Mouse (Mus musculus) cerebellum, adult 9-11 months (tissue): ENCODE measurements around the gene Olfr23.
"Not testable (repeated sequence)": the region's sequence is repeated elsewhere in the genome, so short reads cannot be mapped to it uniquely, and the experiment has no call there.

Experiments used
- DNase-seq: peaks from one replicate; pipeline ENCODE4 v3.0.0; 2022

The Olfr23 gene

DNA sequence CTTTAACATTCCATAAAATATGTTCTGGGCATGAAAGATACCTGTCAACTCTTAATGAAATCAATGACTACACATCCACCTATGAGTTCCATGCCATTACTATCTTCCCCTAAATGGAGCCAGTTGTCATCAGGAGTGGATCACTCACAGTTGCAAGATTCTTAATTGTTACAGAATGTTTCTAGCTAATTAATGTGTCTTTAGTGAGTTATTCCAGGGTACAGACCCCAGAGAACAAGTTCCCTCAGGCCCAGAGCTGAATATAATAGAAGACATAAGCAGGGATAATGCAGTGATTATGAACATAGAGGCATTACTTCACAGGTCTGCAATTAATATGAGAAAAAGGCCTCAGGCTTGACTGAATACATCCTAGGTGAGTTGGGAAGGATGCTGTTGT lies at the start of gene Olfr23:
TSS of gene Olfr23 (plus strand) at position 301 of the 400 bp plus-strand sequence.
- DNase-seq, result no peak

GRCm38 (mm10) chr11:73890671-73891070 lies 45.8 kb upstream of the Olfr23 start, which contains the start of gene Olfr394:
Gene Olfr394, minus strand, starts transcription at chr11:73890771.
- no peak for DNase-seq

- DNase-seq, result not testable (repeated sequence)
Measured at GRCm38 (mm10) chr11:73909199-73909598, 27.3 kb upstream of the Olfr23 start, which contains the start of gene Olfr395. Gene Olfr395, minus strand, starts transcription at chr11:73909299.

GRCm38 (mm10) chr11:73960517-73960916 lies 24.0 kb downstream of the Olfr23 start, which contains the start of gene Olfr397:
Gene Olfr397, plus strand, starts transcription at chr11:73960817.
- DNase-seq, result no peak

- no peak for DNase-seq
Measured at GRCm38 (mm10) chr11:73990307-73990706, 53.8 kb downstream of the Olfr23 start, which contains the start of gene Olfr398. Gene Olfr398, minus strand, starts transcription at chr11:73990407.
